Mouse (Mus musculus): ENCODE results near the gene Myo3a. TPM values are rescaled to one million over a fixed set of nuclear protein-coding genes. Genes with fewer than 3 reads are reported as not detected.

The Myo3a gene
- polyA plus RNA-seq, 1 experiment from 2014 or later = not detected

DNA sequence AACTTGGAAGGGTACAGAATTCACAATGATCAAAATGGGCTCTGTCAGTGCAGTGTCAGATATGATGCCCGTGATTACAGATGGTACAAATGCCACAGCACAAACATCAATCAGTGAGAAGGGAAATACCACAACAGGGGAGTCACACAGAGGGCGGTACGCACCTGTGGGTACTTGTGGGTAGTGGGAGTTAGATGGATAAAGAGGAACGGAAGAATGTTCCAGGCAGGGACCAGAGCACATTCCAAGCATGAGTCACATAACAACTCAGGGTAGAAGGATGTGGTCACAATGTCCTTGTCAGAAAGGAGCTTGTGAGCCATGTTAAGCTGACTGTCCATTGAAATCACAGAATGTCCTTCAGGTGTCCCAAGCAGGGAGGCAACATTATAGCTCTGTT, 424.5 kb downstream of the Myo3a start:
- no peak overlapping the region for H3K9ac ChIP-seq (ENCODE audit: low read depth, low read length)
- no peak overlapping the region for H3K27ac ChIP-seq (ENCODE audit: low read depth, low read length)
- H3K4me3 ChIP-seq (ENCODE audit: low read depth, low read length) = no peak overlapping the region
- H3K4me1 ChIP-seq (replicated peaks; ENCODE audit: control insufficient read depth, insufficient read depth, low read length) = no peaks in the 10 kb centered on the region
- no peaks in the 10 kb centered on the region for H3K27me3 ChIP-seq (replicated peaks; ENCODE audit: control insufficient read depth, insufficient read depth, low read length)
- no peaks in the 10 kb centered on the region for H3K9me3 ChIP-seq (ENCODE audit: control insufficient read depth)
- H3K4me2 ChIP-seq (replicated peaks; ENCODE audit: low read depth) = no peak overlapping the region
- WGBS = 79% methylated on average over 4 of the region's 4 CpGs
- TF ChIP-seq CTCF (IDR thresholded peaks at IDR 0.05; ENCODE audit: low read depth) = no peak
- no peaks in the 10 kb centered on the region for H3K36me3 ChIP-seq (ENCODE audit: control insufficient read depth, insufficient read depth)
- ATAC-seq = no peak

GRCm38 (mm10) chr2:22663731-22664130, 436.4 kb downstream of the Myo3a start:
- Histone ChIP-seq H3K9ac (ENCODE audit: low read depth, low read length) (no peak overlapping the region), H3K9me3 (ENCODE audit: control insufficient read depth) (no peaks in the 10 kb centered on the region), H3K27ac (ENCODE audit: low read depth, low read length) (no peak overlapping the region), H3K27me3 (replicated peaks; ENCODE audit: control insufficient read depth, insufficient read depth, low read length) (no peaks in the 10 kb centered on the region), H3K4me3 (ENCODE audit: low read depth, low read length) (no peak overlapping the region), H3K36me3 (ENCODE audit: control insufficient read depth, insufficient read depth) (no peaks in the 10 kb centered on the region), H3K4me2 (replicated peaks; ENCODE audit: low read depth) (no peak overlapping the region), H3K4me1 (replicated peaks; ENCODE audit: control insufficient read depth, insufficient read depth, low read length) (no peaks in the 10 kb centered on the region)
- 63% methylated on average over 1 of the region's 1 CpGs for WGBS
- TF ChIP-seq CTCF (IDR thresholded peaks at IDR 0.05; ENCODE audit: low read depth) = no peak
- no peak for ATAC-seq

Small RNA genes within 50 kb of the gene (microRNA-seq; reads per million reads assigned to microRNA genes)
- gene Gm23636 = not detected
- gene Mir3967 = not detected
